Mouse (Mus musculus) liver, embryonic 11.5 days (tissue): ENCODE data around the gene Cpeb4. TPM values are rescaled to one million over a fixed set of nuclear protein-coding genes. Genes with fewer than 3 reads are reported as not detected.
A peak's percentile ranks its signal among the peaks of the same experiment; 100 is the strongest.

Experiments used
- ATAC-seq: fragments of 200-750 bp; cut with Nextera tagmentation; replicated peaks from 2 replicates; pipeline ENCODE4 v1.8.0; 2017; ENCODE audit warnings: moderate number of reproducible peaks, mild to moderate bottlenecking, moderate TSS enrichment, moderate library complexity; ENCODE audit not compliant: low FRiP score
- DNase-seq: peaks from one replicate; pipeline ENCODE4 v3.0.0-alpha.2; 2017; ENCODE audit warnings: low spot score
- H3K27ac ChIP-seq: fragments of 300-500 bp; sonication (generic); 2 replicates; pipeline ENCODE4 v1.5.1; 2014; ENCODE audit warnings: mild to moderate bottlenecking, low read depth, low read length, control low read depth
- H3K27me3 ChIP-seq: fragments of 300-500 bp; sonication (generic); replicated peaks from 2 replicates; pipeline ENCODE4 v1.6.1; 2014; ENCODE audit warnings: low read length, mixed read lengths; ENCODE audit not compliant: control insufficient read depth, insufficient read depth
- H3K36me3 ChIP-seq: fragments of 300-500 bp; sonication (generic); 2 replicates; pipeline ENCODE4 v1.6.1; 2014; ENCODE audit warnings: mild to moderate bottlenecking, low read length, moderate library complexity, mixed read lengths; ENCODE audit not compliant: control insufficient read depth, insufficient read depth
- H3K4me1 ChIP-seq: fragments of 300-500 bp; sonication (generic); replicated peaks from 2 replicates; pipeline ENCODE4 v1.6.1; 2014; ENCODE audit warnings: low read length, mixed read lengths; ENCODE audit not compliant: control insufficient read depth, insufficient read depth
- H3K4me2 ChIP-seq: fragments of 300-500 bp; sonication (generic); 2 replicates; pipeline ENCODE4 v1.6.1; 2014; ENCODE audit warnings: mild to moderate bottlenecking, control low read depth, moderate library complexity
- H3K4me3 ChIP-seq: fragments of 300-500 bp; sonication (generic); 2 replicates; pipeline ENCODE4 v1.5.1; 2014; ENCODE audit warnings: low read depth, low read length, control low read depth
- H3K9ac ChIP-seq: fragments of 300-500 bp; sonication (generic); 2 replicates; pipeline ENCODE4 v1.6.1; 2014; ENCODE audit warnings: low read depth, low read length, control low read depth
- H3K9me3 ChIP-seq: fragments of 300-500 bp; sonication (generic); 2 replicates; pipeline ENCODE4 v1.6.1; 2016; ENCODE audit warnings: low read length, inconsistent platforms, mixed read lengths; ENCODE audit not compliant: control insufficient read depth
- WGBS: fragments of 180-500 bp; shearing (Covaris S2); extraction: QIAGEN DNeasy Blood & Tissue Kit; methylation state at CpG from one replicate; pipeline ENCODE4 v1.1.7; 2014; 5-methylcytosine and 5-hydroxymethylcytosine counted together
- polyA plus RNA-seq: library from polyadenylated mRNA; unstranded; fragments of >200 nt; fragmentation: Nextera tagmentation; extraction: Ambion mirVana; gene quantifications from 2 replicates; pipeline ENCODE4 v1.2.1, GENCODE M21; 2014

Gene Cpeb4
- polyA plus RNA-seq, 1 experiment from 2014 or later, result 14.4 TPM

- peaks cover 6% of the 10 kb centered on the region for H3K36me3 ChIP-seq
Measured at GRCm38 (mm10) chr11:31935652-31936051, 63.6 kb downstream of the Cpeb4 start.

GRCm38 (mm10) chr11:31936910-31937525 lies 65.0 kb downstream of the Cpeb4 start:
- Histone ChIP-seq H3K9me3 (no peaks in the 10 kb centered on the region), H3K4me3 (no peak overlapping the region), H3K36me3 (no peaks in the 10 kb centered on the region; the same call in 1 of the 2 replicates), H3K27ac (no peak overlapping the region), H3K4me2 (no peak overlapping the region), H3K4me1 (no peaks in the 10 kb centered on the region), H3K27me3 (no peaks in the 10 kb centered on the region), H3K9ac (no peak overlapping the region)
- 93% methylated on average over 10 of the region's 10 CpGs for WGBS
- DNase-seq, result no peak
- ATAC-seq, result no peak

More at GRCm38 (mm10) chr11:31935652-31936051, 63.6 kb downstream of the Cpeb4 start:
- H3K27ac ChIP-seq, result no peak overlapping the region
- H3K27me3 ChIP-seq, result no peaks in the 10 kb centered on the region
- H3K4me1 ChIP-seq, result no peaks in the 10 kb centered on the region
- H3K9ac ChIP-seq, result no peak overlapping the region
- no peak overlapping the region for H3K4me3 ChIP-seq
- no peaks in the 10 kb centered on the region for H3K9me3 ChIP-seq
- DNase-seq (no peak), ATAC-seq (no peak)
- H3K4me2 ChIP-seq, result no peak overlapping the region
- 49% methylated on average over 4 of the region's 4 CpGs for WGBS

- H3K4me3 ChIP-seq, result no peak overlapping the region
- no peaks in the 10 kb centered on the region for H3K4me1 ChIP-seq
- no peaks in the 10 kb centered on the region for H3K36me3 ChIP-seq
- ATAC-seq, result no peak
- WGBS, result 85% methylated on average over 13 of the region's 13 CpGs
- no peak overlapping the region for H3K4me2 ChIP-seq
- no peaks in the 10 kb centered on the region for H3K9me3 ChIP-seq
- no peak for DNase-seq
- no peak overlapping the region for H3K27ac ChIP-seq
- H3K9ac ChIP-seq, result no peak overlapping the region
- H3K27me3 ChIP-seq, result no peaks in the 10 kb centered on the region
Measured at GRCm38 (mm10) chr11:31940898-31941639, 69.1 kb downstream of the Cpeb4 start.

- Histone ChIP-seq H3K27me3 (no peaks in the 10 kb centered on the region), H3K4me3 (no peak overlapping the region), H3K4me1 (no peaks in the 10 kb centered on the region), H3K4me2 (no peak overlapping the region), H3K27ac (no peak overlapping the region), H3K9ac (no peak overlapping the region), H3K36me3 (no peaks in the 10 kb centered on the region), H3K9me3 (no peaks in the 10 kb centered on the region)
- no peak; the same call in 1 of the 2 replicates for ATAC-seq
- 75% methylated on average over 4 of the region's 4 CpGs for WGBS
- DNase-seq, result no peak
Measured at GRCm38 (mm10) chr11:31941640-31942638, 69.9 kb downstream of the Cpeb4 start.

GRCm38 (mm10) chr11:31945471-31945870 lies 73.5 kb downstream of the Cpeb4 start:
- H3K9ac ChIP-seq, result no peak overlapping the region
- peaks cover 14% of the 10 kb centered on the region for H3K4me1 ChIP-seq
- H3K27ac ChIP-seq, result no peak overlapping the region
- no peaks in the 10 kb centered on the region for H3K36me3 ChIP-seq
- no peak overlapping the region for H3K4me3 ChIP-seq
- no peak overlapping the region for H3K4me2 ChIP-seq
- H3K9me3 ChIP-seq, result no peaks in the 10 kb centered on the region
- ATAC-seq (no peak), DNase-seq (no peak)
- H3K27me3 ChIP-seq, result 0 out of 2 replicates have a peak, but pooled peaks cover 2% of the 10 kb centered on the region
- 78% methylated on average over 3 of the region's 3 CpGs for WGBS

- Histone ChIP-seq H3K9me3 (no peaks in the 10 kb centered on the region), H3K27ac (no peak overlapping the region), H3K4me2 (peak overlapping the region; percentile 72), H3K9ac (peak overlapping the region; percentile 55; the same call in 1 of the 2 replicates), H3K4me1 (peaks cover 14% of the 10 kb centered on the region), H3K4me3 (peak overlapping the region; percentile 49), H3K27me3 (0 out of 2 replicates have a peak, but pooled peaks cover 7% of the 10 kb centered on the region), H3K36me3 (no peaks in the 10 kb centered on the region)
- WGBS, result 16% methylated on average over 15 of the region's 15 CpGs
- DNase-seq, result no peak
- ATAC-seq, result peak; percentile 64
Measured at GRCm38 (mm10) chr11:31948462-31949330, 76.7 kb downstream of the Cpeb4 start.

- DNase-seq, result peak; percentile 54
- H3K36me3 ChIP-seq, result no peaks in the 10 kb centered on the region
- 2% methylated on average over 17 of the region's 17 CpGs for WGBS
- peak overlapping the region; percentile 55; the same call in 1 of the 2 replicates for H3K9ac ChIP-seq
- no peaks in the 10 kb centered on the region for H3K9me3 ChIP-seq
- H3K4me3 ChIP-seq, result peak overlapping the region; percentile 49
- peaks cover 14% of the 10 kb centered on the region for H3K4me1 ChIP-seq
- H3K4me2 ChIP-seq, result peak overlapping the region; percentile 72
- no peak overlapping the region for H3K27ac ChIP-seq
- ATAC-seq, result peak; percentile 84
- 0 out of 2 replicates have a peak, but pooled peaks cover 7% of the 10 kb centered on the region for H3K27me3 ChIP-seq
Measured at GRCm38 (mm10) chr11:31949331-31949785, 77.3 kb downstream of the Cpeb4 start.
